Mouse (Mus musculus): ENCODE results near the gene Twistnb.

- TF ChIP-seq POLR2A (IDR thresholded peaks at IDR 0.05; ENCODE audit: borderline replicate concordance, control insufficient read depth, low read depth, low read length) (no peak), CTCF (IDR thresholded peaks at IDR 0.05; ENCODE audit: control insufficient read depth, insufficient read depth, low read length) (no peak)
These were observed 26.2 kb upstream of the Twistnb start for GRCm38 (mm10) chr12:33403265-33403693.
